Mouse (Mus musculus): Measurements from ENCODE around the gene Kcna5. TPM values are rescaled to one million over a fixed set of nuclear protein-coding genes. Genes with fewer than 3 reads are reported as not detected.
A peak's percentile ranks its signal among the peaks of the same experiment; 100 is the strongest.

Kcna5 gene
- polyA plus RNA-seq, 1 experiment, result 2.0 TPM

DNA sequence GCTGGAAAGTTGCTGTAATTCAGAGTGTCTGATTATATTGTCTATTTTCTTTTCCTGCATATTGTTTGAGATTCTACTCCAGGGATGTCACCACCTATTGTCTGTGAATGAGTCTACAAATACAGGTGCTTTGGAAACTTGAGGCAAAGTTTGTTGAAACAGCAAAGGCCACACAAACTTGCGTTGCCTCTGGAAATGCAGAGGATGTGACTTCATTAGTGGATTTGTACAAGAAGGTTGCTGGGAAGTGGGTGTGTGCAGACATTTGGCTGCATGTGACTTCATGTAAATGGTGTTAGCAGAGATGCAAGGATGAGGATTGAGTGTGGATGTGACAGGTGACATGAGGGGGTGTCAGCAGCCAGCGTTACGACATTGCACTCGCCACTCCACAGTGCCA, 1.7 kb upstream of the Kcna5 start:
- TF ChIP-seq CTCF (IDR thresholded peaks at IDR 0.05; ENCODE audit: borderline replicate concordance, extremely low read depth, insufficient read depth, insufficient read length), result no peak
- TF ChIP-seq POLR2A (IDR thresholded peaks at IDR 0.05; ENCODE audit: borderline replicate concordance, extremely low read depth, insufficient read depth, insufficient read length, poor library complexity, severe bottlenecking), result no peak
- DNase-seq (ENCODE audit: low read depth), result no peak

DNA sequence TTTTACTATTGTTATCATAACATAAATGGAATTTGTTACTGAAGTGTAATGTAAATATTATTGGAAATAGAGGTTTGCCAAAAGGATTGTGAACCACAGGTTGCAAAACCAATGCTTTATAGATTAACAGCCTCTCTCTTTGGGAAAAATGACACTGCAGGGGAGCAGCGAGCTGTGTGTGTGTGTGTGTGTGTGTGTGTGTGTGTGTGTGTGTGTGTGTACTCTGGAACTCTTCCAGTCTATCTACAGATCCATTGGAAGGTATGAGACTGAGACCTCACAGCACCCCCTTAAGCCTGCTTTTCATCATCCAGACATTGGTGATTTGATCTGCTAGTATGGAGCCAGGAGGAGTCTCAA, 679 bp upstream of the Kcna5 start:
- peak; percentile 39 for DNase-seq (ENCODE audit: low read depth)
- TF ChIP-seq CTCF (IDR thresholded peaks at IDR 0.05; ENCODE audit: borderline replicate concordance, extremely low read depth, insufficient read depth, insufficient read length) (no peak), POLR2A (IDR thresholded peaks at IDR 0.05; ENCODE audit: borderline replicate concordance, extremely low read depth, insufficient read depth, insufficient read length, poor library complexity, severe bottlenecking) (no peak)

DNA sequence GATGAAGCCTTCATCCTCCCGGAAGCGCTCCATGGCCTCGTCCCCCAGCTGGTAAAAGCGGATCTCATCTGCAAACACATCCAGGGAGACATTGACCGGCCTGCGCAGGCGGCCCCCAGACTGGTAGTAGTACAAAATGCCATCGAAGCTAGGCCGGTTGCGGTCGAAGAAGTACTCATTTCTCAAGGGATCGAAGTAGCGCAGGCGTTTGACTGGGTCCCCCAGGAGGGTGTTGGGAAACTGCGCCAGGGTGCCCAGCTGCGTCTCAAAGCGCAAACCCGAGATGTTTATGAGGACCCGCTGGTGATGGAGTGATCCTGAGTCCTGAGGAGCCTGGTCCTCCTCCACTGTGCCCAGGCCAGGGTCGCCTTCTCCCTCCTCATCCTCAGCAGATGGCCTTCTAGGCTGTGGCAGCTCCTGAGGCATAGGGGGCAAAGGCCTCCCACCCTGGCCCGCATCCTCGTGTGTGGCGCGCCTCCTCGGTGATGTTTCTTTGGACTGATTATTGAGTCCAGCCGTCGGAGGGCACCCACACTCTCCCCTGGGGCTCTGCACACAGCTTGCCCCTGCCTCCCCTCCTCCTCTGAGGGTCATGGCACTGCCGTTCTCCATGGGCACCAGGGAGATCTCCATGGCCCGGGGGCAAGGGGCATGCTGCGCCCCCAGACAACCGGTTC, 543 bp downstream of the Kcna5 start:
- TF ChIP-seq CTCF (IDR thresholded peaks at IDR 0.05; ENCODE audit: borderline replicate concordance, extremely low read depth, insufficient read depth, insufficient read length) (no peak), POLR2A (IDR thresholded peaks at IDR 0.05; ENCODE audit: borderline replicate concordance, extremely low read depth, insufficient read depth, insufficient read length, poor library complexity, severe bottlenecking) (no peak)
- DNase-seq (ENCODE audit: low read depth), result no peak

- no peak for DNase-seq (ENCODE audit: low read depth)
- TF ChIP-seq CTCF (IDR thresholded peaks at IDR 0.05; ENCODE audit: borderline replicate concordance, extremely low read depth, insufficient read depth, insufficient read length) (no peak), POLR2A (IDR thresholded peaks at IDR 0.05; ENCODE audit: borderline replicate concordance, extremely low read depth, insufficient read depth, insufficient read length, poor library complexity, severe bottlenecking) (no peak)
Observed at GRCm38 (mm10) chr6:126531306-126531705, 3.9 kb downstream of the Kcna5 start.

GRCm38 (mm10) chr6:126530019-126530418, 5.2 kb downstream of the Kcna5 start:
- TF ChIP-seq POLR2A (IDR thresholded peaks at IDR 0.05; ENCODE audit: borderline replicate concordance, extremely low read depth, insufficient read depth, insufficient read length, poor library complexity, severe bottlenecking), result no peak
- TF ChIP-seq CTCF (IDR thresholded peaks at IDR 0.05; ENCODE audit: borderline replicate concordance, extremely low read depth, insufficient read depth, insufficient read length), result no peak
- no peak for DNase-seq (ENCODE audit: low read depth)

- peak; percentile 78 for DNase-seq (ENCODE audit: low read depth)
- TF ChIP-seq POLR2A (IDR thresholded peaks at IDR 0.05; ENCODE audit: borderline replicate concordance, extremely low read depth, insufficient read depth, insufficient read length, poor library complexity, severe bottlenecking), result no peak
- TF ChIP-seq CTCF (IDR thresholded peaks at IDR 0.05; ENCODE audit: borderline replicate concordance, extremely low read depth, insufficient read depth, insufficient read length), result no peak
Observed at GRCm38 (mm10) chr6:126514720-126515119, 20.5 kb downstream of the Kcna5 start.

- TF ChIP-seq CTCF (IDR thresholded peaks at IDR 0.05; ENCODE audit: borderline replicate concordance, extremely low read depth, insufficient read depth, insufficient read length) (no peak), POLR2A (IDR thresholded peaks at IDR 0.05; ENCODE audit: borderline replicate concordance, extremely low read depth, insufficient read depth, insufficient read length, poor library complexity, severe bottlenecking) (no peak)
- no peak for DNase-seq (ENCODE audit: low read depth)
Observed at GRCm38 (mm10) chr6:126513714-126514248, 21.4 kb downstream of the Kcna5 start.

DNA sequence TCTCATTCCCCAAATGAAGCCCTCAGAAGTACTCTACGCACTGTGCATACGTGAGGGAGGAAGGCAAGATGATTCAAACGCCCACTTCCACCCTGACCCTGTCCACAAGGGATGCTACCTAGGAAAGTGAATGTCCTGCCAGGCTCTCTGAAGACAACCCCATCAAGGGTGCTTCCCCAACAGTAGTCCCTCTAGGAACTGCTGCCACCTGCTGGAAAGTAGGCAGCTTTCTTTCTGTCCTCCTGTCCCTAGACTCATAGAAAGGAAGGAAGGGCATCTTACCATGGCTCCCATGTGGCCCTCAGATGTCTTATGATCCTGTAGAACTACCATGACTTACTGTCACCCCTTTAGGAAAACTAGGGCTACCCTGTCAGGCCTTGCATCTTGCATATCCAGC, 22.1 kb downstream of the Kcna5 start:
- TF ChIP-seq CTCF (IDR thresholded peaks at IDR 0.05; ENCODE audit: borderline replicate concordance, extremely low read depth, insufficient read depth, insufficient read length), result peak; percentile 29; the same call in 1 of the 2 replicates
- no peak for TF ChIP-seq POLR2A (IDR thresholded peaks at IDR 0.05; ENCODE audit: borderline replicate concordance, extremely low read depth, insufficient read depth, insufficient read length, poor library complexity, severe bottlenecking)
- no peak for DNase-seq (ENCODE audit: low read depth)

DNA sequence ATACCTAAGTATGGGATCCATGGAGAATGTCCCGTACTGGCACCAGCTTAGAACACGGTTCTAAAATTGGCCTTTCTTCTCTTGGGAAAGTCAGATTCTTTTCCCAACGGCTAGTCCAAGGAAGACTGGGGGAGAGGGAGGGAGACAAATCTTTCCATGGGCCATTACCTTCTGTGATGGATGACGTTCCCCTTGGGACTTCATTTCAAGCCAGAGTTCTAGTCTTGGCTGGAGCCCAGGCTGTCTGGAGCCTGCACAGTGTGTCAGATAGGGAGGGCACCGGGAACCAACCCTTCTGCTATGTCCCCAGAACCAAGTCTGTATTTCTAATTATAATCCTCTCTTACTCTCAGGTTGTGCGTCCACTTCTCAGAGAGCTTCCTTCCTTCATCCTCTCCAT, 26.5 kb downstream of the Kcna5 start:
- DNase-seq (ENCODE audit: low read depth), result no peak
- TF ChIP-seq POLR2A (IDR thresholded peaks at IDR 0.05; ENCODE audit: borderline replicate concordance, extremely low read depth, insufficient read depth, insufficient read length, poor library complexity, severe bottlenecking), result no peak
- no peak for TF ChIP-seq CTCF (IDR thresholded peaks at IDR 0.05; ENCODE audit: borderline replicate concordance, extremely low read depth, insufficient read depth, insufficient read length)

DNA sequence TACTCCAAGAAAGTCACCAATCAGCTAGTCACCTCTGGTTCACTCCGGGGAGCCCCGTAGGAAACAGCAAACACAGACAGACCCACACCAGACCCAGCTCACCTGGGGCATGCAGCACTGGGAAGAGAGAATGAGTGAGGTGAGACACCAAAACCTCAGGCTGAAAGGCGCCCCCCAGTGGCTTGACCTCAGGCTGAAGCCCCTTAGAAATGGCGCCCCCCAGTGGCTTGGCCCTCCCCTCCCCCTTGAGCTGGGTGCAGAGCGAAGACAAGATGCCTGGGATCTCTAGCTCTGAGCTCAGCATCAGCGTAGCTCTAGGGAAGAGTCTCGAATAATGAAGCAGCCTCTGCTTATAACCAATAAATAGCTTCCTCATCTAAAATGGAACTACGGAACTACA, 31.3 kb downstream of the Kcna5 start:
- TF ChIP-seq POLR2A (IDR thresholded peaks at IDR 0.05; ENCODE audit: borderline replicate concordance, extremely low read depth, insufficient read depth, insufficient read length, poor library complexity, severe bottlenecking) (no peak), CTCF (IDR thresholded peaks at IDR 0.05; ENCODE audit: borderline replicate concordance, extremely low read depth, insufficient read depth, insufficient read length) (0 out of 2 replicates have a peak, but pooled peaks have one; percentile 19)
- DNase-seq (ENCODE audit: low read depth), result no peak

- DNase-seq (ENCODE audit: low read depth), result no peak
- TF ChIP-seq POLR2A (IDR thresholded peaks at IDR 0.05; ENCODE audit: borderline replicate concordance, extremely low read depth, insufficient read depth, insufficient read length, poor library complexity, severe bottlenecking) (no peak), CTCF (IDR thresholded peaks at IDR 0.05; ENCODE audit: borderline replicate concordance, extremely low read depth, insufficient read depth, insufficient read length) (no peak)
Observed at GRCm38 (mm10) chr6:126502691-126503301, 32.4 kb downstream of the Kcna5 start.

DNA sequence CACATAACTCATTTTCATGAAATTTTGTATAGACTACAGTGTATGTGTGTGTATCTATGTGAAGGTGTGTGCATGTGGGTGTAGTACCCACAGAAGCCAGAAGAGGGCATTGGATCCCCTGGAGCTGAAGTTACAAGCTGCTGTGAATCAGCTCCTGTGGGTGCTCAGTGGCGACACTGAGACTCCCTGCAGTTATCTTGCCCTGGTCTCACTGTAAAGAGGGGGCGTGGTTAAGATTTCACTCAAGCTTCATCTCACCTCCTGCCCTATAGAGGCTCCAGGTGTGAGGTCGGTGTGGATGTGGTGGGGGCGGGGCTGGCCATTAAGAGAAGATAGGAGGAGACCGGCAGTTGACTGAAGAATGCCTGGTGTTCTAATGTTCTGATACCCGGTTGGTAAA, 34.2 kb downstream of the Kcna5 start:
- TF ChIP-seq POLR2A (IDR thresholded peaks at IDR 0.05; ENCODE audit: borderline replicate concordance, extremely low read depth, insufficient read depth, insufficient read length, poor library complexity, severe bottlenecking) (no peak), CTCF (IDR thresholded peaks at IDR 0.05; ENCODE audit: borderline replicate concordance, extremely low read depth, insufficient read depth, insufficient read length) (no peak)
- DNase-seq (ENCODE audit: low read depth), result no peak
